Mouse (Mus musculus) layer of hippocampus, postnatal 25 days (tissue): ENCODE results near the gene Slc15a2. TPM values are rescaled to one million over a fixed set of nuclear protein-coding genes. Genes with fewer than 3 reads are reported as not detected.

ENCODE experiments used
- DNase-seq, 2 experiments: peaks; one replicate each; pipeline ENCODE4 v3.0.0; 2022; ENCODE audit warnings: mixed read lengths in 2 of 2, low spot score in 1 of 2; ENCODE audit errors: extremely low spot score in 1 of 2
- total RNA-seq, 2 experiments: library from RNA; stranded (reverse); gene quantifications; 2 replicates each; pipeline ENCODE4 v1.2.3; 2021

Slc15a2 gene
- total RNA-seq, 2 experiments from 2014 or later, result 35.1 to 39.8 TPM

- no peak for DNase-seq
These were observed 13.9 kb downstream of the Slc15a2 start for GRCm38 (mm10) chr16:36770830-36771229.

- no peak for DNase-seq
These were observed 14.5 kb downstream of the Slc15a2 start for GRCm38 (mm10) chr16:36770191-36770771.

DNA sequence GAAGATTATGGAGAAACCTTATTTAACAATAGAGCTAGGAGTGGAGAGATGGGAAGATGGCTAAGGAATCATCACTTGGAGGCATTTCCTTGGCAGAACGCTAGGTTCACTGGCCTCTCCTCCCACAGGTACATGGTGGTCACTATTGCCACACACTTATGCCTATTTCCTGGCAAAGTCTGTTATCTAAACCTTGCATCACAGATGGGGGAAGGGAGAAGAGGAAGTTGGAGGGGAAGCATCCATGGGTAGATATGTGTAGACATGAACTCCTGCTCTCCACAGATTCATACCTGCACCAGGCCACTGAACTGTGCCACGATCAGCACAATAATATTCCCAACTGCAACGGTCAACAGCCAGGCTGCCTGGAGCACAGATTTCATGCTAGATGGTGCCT, 32.8 kb downstream of the Slc15a2 start:
- DNase-seq, result no peak

DNA sequence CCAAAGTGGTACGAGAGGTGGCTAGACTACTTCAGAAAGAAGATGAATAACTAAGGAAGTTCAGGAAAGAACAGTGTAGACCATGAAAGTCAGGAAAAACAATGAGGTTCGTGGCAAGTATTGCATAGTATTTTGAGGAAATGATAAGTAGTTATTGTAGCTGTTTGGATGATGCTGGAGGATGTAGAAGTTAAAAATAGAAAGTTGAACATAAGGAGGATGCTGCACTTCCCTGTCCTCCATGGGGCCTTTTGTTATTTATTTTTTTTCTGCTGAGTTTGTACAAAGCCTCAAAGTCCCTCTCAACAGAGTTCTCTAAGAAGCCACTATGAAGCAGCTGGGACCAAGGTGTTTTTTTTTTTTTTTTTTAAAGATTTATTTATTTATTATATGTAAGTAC, 37.0 kb downstream of the Slc15a2 start:
- no peak for DNase-seq

GRCm38 (mm10) chr16:36747068-36747467, 37.7 kb downstream of the Slc15a2 start:
- no peak for DNase-seq

GRCm38 (mm10) chr16:36743580-36743979, 41.2 kb downstream of the Slc15a2 start:
- DNase-seq, result no peak

- no peak for DNase-seq
These were observed 45.3 kb downstream of the Slc15a2 start for GRCm38 (mm10) chr16:36739404-36739930.

DNA sequence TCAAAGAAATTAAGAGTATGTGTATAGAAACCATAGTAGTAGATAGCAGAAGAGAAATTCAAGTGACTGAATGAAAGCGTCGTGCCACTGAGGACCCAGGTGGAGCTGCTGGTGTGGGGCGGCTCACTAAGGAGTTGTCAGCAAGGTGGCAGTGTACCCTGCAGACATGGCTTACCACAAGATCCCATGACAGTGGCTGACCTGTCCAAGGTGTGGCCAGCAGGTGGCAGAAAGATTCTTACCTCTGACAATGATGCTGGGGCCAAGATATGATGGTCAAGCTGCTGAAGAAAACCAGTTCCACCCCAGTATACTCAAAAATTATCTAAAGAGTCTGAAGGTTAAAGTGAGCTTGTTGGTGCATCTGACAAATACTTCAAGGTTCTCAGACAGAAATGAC, 49.3 kb downstream of the Slc15a2 start:
- no peak for DNase-seq

DNA sequence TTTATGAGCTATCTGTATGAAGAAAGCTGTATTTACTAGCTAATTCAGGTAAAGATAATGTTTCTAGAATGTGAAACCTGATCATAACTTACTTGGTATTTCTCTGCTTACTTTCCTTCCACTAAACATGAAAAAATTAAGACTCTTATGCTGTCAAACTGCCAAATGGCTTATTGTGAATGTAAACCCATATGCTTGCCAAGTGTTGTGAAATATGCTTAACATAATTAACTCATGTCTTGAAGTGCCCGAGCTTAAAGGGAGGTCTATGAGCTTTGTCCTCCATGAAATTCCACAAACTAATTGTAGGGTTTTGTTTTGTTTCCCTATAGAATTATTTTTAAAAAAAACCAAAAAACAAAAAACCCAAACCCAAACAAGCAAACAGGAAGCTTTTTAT, 50.9 kb downstream of the Slc15a2 start:
- DNase-seq, result no peak

- no peak for DNase-seq
These were observed 52.2 kb downstream of the Slc15a2 start for GRCm38 (mm10) chr16:36732572-36732971.

- DNase-seq, result no peak
These were observed 55.8 kb downstream of the Slc15a2 start for GRCm38 (mm10) chr16:36728959-36729358.

DNA sequence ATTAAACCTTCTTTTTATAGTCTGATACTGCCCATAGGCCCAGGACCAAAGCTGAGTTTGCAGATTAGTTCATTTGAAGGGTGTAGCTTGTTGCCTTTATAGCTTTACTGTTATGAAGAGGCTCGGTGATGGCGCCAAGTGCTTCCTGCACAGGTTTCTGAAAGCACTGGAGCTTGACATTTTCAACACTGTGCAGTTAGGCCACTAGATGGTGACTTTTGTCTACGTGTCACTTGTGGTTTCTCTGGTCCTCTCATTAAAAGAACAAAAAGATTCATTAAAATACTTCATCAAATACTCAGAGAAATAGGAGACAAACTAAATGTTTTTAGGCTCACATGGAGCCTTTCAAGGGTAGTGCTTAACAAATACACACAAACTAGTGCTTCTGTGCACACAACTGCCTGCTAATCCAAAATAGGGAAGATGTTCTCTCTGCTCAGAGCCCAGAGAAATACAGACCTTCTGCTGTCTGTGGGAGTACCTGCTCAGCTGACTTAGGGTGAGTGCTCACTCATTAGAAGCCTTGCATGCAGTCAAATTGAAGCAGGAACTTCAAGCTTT, 60.8 kb downstream of the Slc15a2 start:
- DNase-seq, result no peak

- DNase-seq, result no peak
These were observed 62.0 kb downstream of the Slc15a2 start for GRCm38 (mm10) chr16:36722739-36723138.

GRCm38 (mm10) chr16:36720194-36721055, 64.3 kb downstream of the Slc15a2 start:
- no peak for DNase-seq

GRCm38 (mm10) chr16:36718637-36719036, 66.1 kb downstream of the Slc15a2 start:
- no peak for DNase-seq

DNA sequence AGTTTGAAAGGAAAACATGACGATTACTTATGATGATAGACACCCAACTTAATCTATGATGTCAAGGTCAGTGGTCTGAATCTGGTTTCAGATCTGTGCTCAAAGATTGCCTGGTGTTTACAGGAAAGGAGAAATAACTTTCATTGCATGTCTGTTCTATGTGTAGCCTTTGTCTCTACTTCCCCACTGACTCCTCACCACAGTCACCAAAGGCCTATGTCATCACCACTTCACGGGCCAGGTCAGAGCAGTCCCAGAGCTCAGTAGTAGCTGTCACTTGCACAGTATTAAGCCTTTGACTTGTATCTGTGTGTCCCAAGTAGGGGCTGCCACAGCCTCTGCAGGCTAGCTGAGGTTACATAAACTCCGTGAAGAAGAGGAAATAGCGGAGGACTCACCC, 67.3 kb downstream of the Slc15a2 start:
- no peak for DNase-seq

DNA sequence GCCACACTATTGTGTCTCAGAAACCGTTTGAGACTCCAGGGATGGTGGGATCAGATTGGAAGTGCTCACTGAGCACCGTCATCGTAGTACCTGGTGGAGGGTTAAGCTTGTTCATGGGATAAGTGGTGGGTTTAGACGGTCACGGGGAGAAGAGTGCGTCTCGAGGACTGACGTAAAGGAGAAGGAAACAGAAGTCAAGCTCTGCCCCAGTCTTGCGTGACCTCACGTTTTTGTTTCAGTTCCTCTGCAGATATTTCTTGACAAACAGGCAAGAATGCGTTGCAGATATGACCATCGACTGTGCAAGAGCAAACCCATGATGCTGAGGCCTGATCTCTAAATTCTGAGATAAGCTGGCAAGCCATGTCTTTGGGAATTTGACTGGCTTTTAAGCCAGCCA, 73.0 kb downstream of the Slc15a2 start:
- DNase-seq, result no peak

- DNase-seq, result no peak
These were observed 74.0 kb downstream of the Slc15a2 start for GRCm38 (mm10) chr16:36710794-36711193.

DNA sequence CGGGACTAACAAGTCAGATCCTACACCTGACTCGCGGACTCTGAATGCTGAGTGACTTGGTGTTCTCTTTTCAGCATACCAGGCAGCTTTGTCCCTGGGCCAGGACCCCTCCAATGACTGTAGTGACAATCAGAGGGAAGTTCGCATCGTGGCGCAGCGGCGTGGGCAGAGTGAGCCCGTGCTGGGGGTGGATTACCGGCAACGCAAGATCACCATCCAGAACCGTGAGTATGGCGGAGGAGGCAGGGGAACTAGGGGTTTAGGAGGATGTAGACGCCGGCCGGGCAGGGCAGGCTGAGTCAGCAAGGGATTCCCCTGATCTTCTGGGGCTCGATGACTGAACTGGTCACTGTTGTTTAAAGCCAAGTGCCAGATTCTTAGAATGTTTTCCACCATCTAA, 75.4 kb downstream of the Slc15a2 start:
- DNase-seq, result no peak

GRCm38 (mm10) chr16:36708751-36709150, 76.0 kb downstream of the Slc15a2 start:
- no peak for DNase-seq

GRCm38 (mm10) chr16:36707702-36708423, 76.9 kb downstream of the Slc15a2 start:
- no peak for DNase-seq
